Mouse (Mus musculus) thymus, postnatal 4 days (tissue): ENCODE data around the gene Gh.

ENCODE experiments used
- DNase-seq: peaks from one replicate; pipeline ENCODE4 v3.0.0; 2021

The Gh gene

DNA sequence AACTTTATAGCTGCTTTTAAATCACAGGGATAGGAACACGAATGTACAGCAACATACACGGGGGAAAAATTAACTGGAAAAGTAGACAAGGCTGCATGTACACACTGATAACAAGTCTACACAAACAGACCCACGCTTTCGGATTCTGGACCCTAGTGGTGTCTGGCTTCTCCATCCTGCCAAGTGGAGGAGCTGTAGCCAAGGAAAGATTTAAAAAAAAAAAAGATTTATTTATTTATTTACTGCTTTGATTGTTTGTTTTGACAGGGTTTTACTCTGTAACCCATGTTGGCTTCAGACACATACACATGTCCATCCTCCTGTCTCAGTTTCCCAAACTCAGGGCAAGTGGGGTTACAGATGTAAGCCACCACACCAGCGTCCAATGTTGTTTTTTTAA, 5.8 kb upstream of the Gh start:
- no peak for DNase-seq

DNA sequence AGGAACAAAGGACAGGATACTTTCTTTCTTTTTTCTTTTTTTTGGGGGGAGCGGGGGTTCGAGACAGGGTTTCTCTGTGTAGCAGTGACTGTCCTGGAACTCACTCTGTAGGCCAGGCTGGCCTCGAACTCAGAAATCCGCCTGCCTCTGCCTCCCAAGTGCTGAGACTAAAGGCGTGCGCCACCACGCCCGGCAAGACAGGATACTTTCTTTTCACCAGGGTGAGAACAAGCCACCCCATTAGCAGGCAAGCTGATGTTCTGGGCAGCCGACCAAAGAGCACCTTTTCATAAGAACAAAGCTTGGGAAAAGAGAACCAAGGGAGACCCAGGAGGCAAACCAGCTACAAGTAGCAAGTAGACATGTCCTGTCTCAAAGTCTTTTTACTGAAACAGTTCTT, 5.1 kb upstream of the Gh start:
- DNase-seq: no peak

- no peak for DNase-seq
These were observed 4.4 kb upstream of the Gh start for GRCm38 (mm10) chr11:106306065-106306385.

- DNase-seq: no peak
These were observed 3.8 kb upstream of the Gh start for GRCm38 (mm10) chr11:106305348-106306064.

- peak; percentile 84 for DNase-seq
These were observed 969 bp upstream of the Gh start for GRCm38 (mm10) chr11:106302634-106303033.

GRCm38 (mm10) chr11:106291861-106292260, 9.8 kb downstream of the Gh start:
- no peak for DNase-seq

- DNase-seq: no peak
These were observed 11.3 kb downstream of the Gh start for GRCm38 (mm10) chr11:106290376-106290775.

DNA sequence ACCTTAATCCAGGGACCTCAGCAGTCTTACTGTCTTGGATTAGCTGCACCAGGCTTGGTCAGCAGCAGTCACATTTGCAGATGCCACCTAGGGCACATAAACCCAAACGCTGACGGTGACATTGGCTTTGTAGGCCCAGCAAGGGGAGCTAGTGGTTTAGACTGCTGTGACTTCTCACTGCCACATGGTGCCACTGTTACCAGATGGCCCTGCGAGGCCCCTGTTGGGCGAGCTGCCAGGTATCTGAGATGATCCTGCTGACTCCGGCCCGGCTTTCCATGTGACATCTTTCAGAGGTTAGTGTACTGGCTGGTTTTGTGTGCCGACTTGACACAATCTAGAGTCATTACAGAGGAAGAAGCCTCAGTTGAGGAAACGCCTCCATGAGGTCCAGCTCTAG, 12.3 kb downstream of the Gh start:
- DNase-seq: peak; percentile 61

DNA sequence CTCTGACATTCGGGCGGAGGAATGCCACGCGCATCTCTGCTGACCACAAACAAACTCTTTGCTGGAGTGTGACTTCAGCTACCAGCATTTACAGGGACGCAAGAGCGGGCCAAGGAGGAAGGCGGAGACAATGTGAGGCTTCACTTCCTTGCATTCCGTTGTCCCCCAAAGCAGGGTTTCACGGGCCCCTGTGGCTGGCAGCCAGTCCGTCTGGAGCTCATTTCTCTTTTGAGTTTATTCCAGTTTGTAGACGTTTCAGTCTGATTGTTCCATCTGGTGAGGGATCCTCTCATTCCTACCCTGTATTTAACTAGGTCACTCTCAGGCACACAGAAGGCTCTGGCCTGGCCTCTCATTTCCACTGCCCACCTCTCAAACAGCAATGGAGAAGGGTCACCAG, 14.7 kb downstream of the Gh start:
- no peak for DNase-seq

- DNase-seq: no peak
These were observed 15.5 kb downstream of the Gh start for GRCm38 (mm10) chr11:106286206-106286605.

GRCm38 (mm10) chr11:106284126-106284525, 17.5 kb downstream of the Gh start:
- no peak for DNase-seq

DNA sequence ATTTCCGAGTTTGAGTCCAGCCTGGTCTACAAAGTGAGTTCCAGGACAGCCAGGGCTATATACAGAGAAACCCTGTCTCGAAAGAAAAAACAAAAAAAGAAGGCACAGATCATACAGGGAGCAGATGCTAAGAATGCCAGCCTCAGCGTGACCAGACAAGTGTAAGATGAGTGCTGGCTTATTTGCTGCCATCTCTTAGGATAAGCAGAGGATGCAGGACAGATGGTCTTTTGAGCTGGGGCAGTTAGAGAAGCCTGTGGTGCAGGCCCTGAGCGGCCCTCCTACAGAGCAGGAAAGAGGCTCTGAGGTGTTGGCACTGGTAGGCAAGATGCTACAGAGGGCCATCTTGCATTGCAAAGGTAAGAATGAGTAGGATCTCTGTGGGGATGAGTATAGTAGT, 18.3 kb downstream of the Gh start:
- DNase-seq: no peak

DNA sequence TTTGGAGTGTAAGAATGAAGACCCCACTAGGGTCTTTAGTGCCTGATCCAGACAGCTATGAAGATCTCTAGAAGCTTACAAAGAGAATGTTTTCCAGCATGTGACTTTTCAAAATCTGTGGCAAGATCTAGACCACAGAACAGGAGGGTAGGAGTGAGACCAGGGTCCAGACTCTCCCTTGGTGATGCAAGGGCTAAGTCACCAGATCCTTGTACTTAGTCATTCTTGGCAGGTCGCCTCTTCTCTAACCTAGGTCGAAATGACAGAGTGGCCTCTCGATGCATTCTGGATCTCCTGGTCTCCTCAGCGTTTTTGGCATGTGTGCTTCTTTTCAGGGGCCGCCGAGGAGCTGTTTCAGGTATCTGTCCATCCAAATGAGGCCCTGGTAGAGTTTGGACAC, 19.2 kb downstream of the Gh start:
- no peak for DNase-seq

DNA sequence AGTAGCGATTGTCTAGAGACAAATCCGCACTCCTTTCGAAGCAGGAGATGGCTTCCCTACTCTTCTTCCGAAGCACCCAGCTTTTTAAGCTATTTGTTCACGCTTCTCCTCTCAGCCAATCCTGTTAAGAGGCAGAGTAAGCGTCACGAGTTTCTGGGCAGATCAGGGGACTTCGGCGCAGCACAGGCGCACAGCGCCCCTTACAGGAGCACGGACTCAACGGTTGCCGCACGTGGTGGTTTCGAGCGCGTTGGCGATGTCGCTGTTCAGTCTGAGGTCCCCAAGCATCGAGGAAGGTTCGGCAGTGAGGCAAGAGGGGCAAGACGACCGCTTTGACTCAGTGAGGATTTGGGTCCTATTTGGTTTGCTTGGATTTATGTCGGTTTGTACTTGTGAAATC, 25.2 kb downstream of the Gh start, which contains the start of gene Tcam1:
Gene Tcam1 (plus strand): TSS at position 219 of the 400 bp plus-strand sequence.
- DNase-seq: peak; percentile 97

- DNase-seq: no peak
These were observed 26.7 kb downstream of the Gh start for GRCm38 (mm10) chr11:106274971-106275411.

GRCm38 (mm10) chr11:106274374-106274773, 27.3 kb downstream of the Gh start:
- no peak for DNase-seq

DNA sequence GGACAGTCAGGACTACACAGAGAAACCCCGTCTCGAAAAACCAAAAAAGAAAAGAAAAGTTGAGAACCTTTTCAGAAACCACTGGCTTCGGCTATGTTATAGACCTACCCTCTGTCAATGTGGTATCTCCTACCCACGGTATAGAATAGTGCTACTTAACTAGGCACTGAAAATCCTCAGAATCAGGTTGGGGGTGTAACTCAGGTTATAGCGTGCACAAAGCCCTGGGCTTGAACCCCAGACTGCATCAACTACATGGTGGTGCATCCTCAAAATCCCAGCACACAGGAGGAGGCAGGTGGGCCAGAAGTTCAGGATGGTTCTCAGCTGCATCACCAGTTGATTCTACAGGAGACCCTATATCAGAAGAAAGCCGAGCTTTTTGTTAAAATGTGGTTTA, 27.9 kb downstream of the Gh start:
- DNase-seq: no peak

- DNase-seq: no peak
These were observed 28.4 kb downstream of the Gh start for GRCm38 (mm10) chr11:106273311-106273684.

GRCm38 (mm10) chr11:106272644-106273310, 28.9 kb downstream of the Gh start, which contains the start of gene Smarcd2:
Gene Smarcd2 (minus strand): TSS chr11:106272972.
- peak; percentile 99 for DNase-seq

DNA sequence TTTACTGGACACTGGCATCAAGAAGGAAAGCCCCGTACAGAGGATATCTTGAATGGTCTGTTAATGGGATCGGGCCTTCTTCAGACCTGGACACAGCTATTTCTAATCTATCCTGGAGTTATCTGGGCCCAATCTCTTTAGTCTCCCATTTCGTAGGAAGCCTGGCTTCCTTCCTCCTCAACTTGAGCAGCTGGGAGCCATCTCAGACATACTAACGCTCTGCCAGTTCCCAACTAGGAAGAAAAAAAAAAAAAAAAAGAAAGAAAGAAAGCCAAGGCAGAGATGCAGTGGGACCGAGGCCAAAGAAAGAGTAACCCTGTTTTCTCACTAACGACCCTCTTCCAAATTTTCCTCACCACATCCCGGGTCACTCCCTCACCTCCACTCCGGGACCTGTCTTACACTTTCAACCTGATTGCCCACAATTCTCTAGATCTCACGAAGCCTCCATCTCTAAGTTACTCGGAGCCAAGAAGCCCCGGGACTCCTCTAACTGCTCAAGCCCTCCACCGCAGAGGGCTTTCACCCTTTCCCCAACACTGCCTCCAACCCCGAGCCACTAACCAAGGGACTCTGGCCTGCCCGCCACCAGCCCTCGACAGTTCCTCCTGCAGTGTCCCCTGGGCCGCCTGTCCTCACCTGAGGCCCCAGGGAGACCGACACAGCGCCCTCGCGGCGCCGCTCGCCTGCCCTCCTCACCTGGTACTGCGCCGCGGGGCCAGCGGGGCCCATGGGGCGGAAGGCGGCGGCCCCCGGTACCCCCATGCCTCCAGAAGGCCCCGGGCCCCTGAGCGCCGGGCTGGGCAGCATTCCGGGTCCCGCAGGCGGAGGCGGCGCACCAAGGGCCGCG, 29.6 kb downstream of the Gh start:
- DNase-seq: no peak

GRCm38 (mm10) chr11:106271131-106271793, 30.4 kb downstream of the Gh start:
- DNase-seq: no peak

DNA sequence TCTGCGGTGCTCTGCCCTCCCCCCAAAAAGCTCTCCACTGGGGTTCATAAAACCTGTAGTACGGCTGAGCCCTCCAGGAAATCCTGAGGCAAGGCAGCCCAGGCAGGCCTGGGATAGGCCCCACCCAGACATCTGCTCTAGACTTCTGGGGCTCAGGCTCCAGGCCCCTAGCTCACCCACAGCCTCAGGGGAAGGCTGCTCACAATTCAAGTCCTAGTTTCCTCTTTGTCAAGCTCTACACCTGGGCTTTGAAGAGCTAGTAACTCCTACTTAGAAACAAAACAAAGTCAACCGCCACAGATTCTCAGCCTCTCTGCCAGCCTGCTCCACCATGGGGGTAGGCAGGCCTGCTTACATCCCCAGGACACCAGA, 32.6 kb downstream of the Gh start:
- DNase-seq: peak; percentile 77
